Mouse (Mus musculus) thymus, postnatal 25 days (tissue): ENCODE measurements around the gene C1qc.

ENCODE experiments used
- DNase-seq: peaks from one replicate; pipeline ENCODE4 v3.0.0; 2022

C1qc gene

GRCm38 (mm10) chr4:136894821-136895220 lies 2.0 kb upstream of the C1qc start:
- no peak for DNase-seq

GRCm38 (mm10) chr4:136893691-136894543 lies 1.1 kb upstream of the C1qc start:
- DNase-seq = no peak

- no peak for DNase-seq
Observed at GRCm38 (mm10) chr4:136892371-136892770, 494 bp downstream of the C1qc start.

- DNase-seq = no peak
Observed at GRCm38 (mm10) chr4:136891115-136891514, 1.8 kb downstream of the C1qc start.

GRCm38 (mm10) chr4:136889981-136890380 lies 2.9 kb downstream of the C1qc start:
- no peak for DNase-seq

- no peak for DNase-seq
Observed at GRCm38 (mm10) chr4:136887714-136888113, 5.2 kb downstream of the C1qc start.

- DNase-seq = no peak
Observed at GRCm38 (mm10) chr4:136886101-136886500, 6.8 kb downstream of the C1qc start, which contains the start of gene C1qb. Gene C1qb, minus strand, starts transcription at chr4:136886187.

- DNase-seq = no peak
Observed at GRCm38 (mm10) chr4:136878601-136879000, 14.3 kb downstream of the C1qc start.

GRCm38 (mm10) chr4:136878171-136878570 lies 14.7 kb downstream of the C1qc start:
- no peak for DNase-seq

- DNase-seq = peak; percentile 69
Observed at GRCm38 (mm10) chr4:136876971-136877370, 15.9 kb downstream of the C1qc start.

- no peak for DNase-seq
Observed at GRCm38 (mm10) chr4:136875012-136875411, 17.9 kb downstream of the C1qc start.

- DNase-seq = no peak
Observed at GRCm38 (mm10) chr4:136868371-136868770, 24.5 kb downstream of the C1qc start.

- no peak for DNase-seq
Observed at GRCm38 (mm10) chr4:136867690-136868345, 25.0 kb downstream of the C1qc start.

- no peak for DNase-seq
Observed at GRCm38 (mm10) chr4:136865531-136865930, 27.3 kb downstream of the C1qc start.

GRCm38 (mm10) chr4:136864751-136865470 lies 28.0 kb downstream of the C1qc start:
- no peak for DNase-seq

- no peak for DNase-seq
Observed at GRCm38 (mm10) chr4:136863517-136863916, 29.3 kb downstream of the C1qc start.

GRCm38 (mm10) chr4:136862411-136862810 lies 30.5 kb downstream of the C1qc start:
- DNase-seq = no peak

GRCm38 (mm10) chr4:136861806-136862205 lies 31.1 kb downstream of the C1qc start:
- no peak for DNase-seq

GRCm38 (mm10) chr4:136860022-136860421 lies 32.8 kb downstream of the C1qc start:
- no peak for DNase-seq

- peak; percentile 27 for DNase-seq
Observed at GRCm38 (mm10) chr4:136855081-136855480, 37.8 kb downstream of the C1qc start.

GRCm38 (mm10) chr4:136852989-136853388 lies 39.9 kb downstream of the C1qc start:
- no peak for DNase-seq

GRCm38 (mm10) chr4:136852119-136852518 lies 40.7 kb downstream of the C1qc start:
- no peak for DNase-seq

GRCm38 (mm10) chr4:136848565-136848964 lies 44.3 kb downstream of the C1qc start:
- no peak for DNase-seq

GRCm38 (mm10) chr4:136847166-136847565 lies 45.7 kb downstream of the C1qc start:
- no peak for DNase-seq
